Mouse (Mus musculus) left cerebral cortex, adult 11 months (tissue): ENCODE measurements at regions not wholly inside any gene's neighbourhood (a gene's known extent, or its start where the extent isn't known, plus 50 kb on each side); places are given as distances from the start of the nearest gene placed in this dataset.

Experiments
- DNase-seq: peaks from one replicate; pipeline ENCODE4 v3.0.0; 2022; ENCODE audit warnings: low spot score

- no peak for DNase-seq
Measured at GRCm38 (mm10) chr8:103370394-103370793, 585.0 kb upstream of the Cdh11 start.

GRCm38 (mm10) chr8:103373007-103373406 is 587.6 kb upstream of the Cdh11 start:
- DNase-seq: no peak

GRCm38 (mm10) chr8:103374151-103374550 is 588.7 kb upstream of the Cdh11 start:
- DNase-seq: no peak

- no peak for DNase-seq
Measured at GRCm38 (mm10) chr8:103378545-103378944, 593.1 kb upstream of the Cdh11 start.

GRCm38 (mm10) chr8:103381575-103381974 is 596.1 kb upstream of the Cdh11 start:
- DNase-seq: no peak

GRCm38 (mm10) chr8:103391359-103391758 is 605.9 kb upstream of the Cdh11 start:
- no peak for DNase-seq

- DNase-seq: no peak
Measured at GRCm38 (mm10) chr8:103395316-103395715, 609.9 kb upstream of the Cdh11 start.

- DNase-seq: no peak
Measured at GRCm38 (mm10) chr8:103398179-103398578, 612.7 kb upstream of the Cdh11 start.

- DNase-seq: no peak
Measured at GRCm38 (mm10) chr8:103399466-103399865, 614.0 kb upstream of the Cdh11 start.

GRCm38 (mm10) chr8:103400143-103400542 is 614.7 kb upstream of the Cdh11 start:
- DNase-seq: no peak

- no peak for DNase-seq
Measured at GRCm38 (mm10) chr8:103402731-103403130, 617.3 kb upstream of the Cdh11 start.

- no peak for DNase-seq
Measured at GRCm38 (mm10) chr8:103403826-103404225, 618.4 kb upstream of the Cdh11 start.

- DNase-seq: no peak
Measured at GRCm38 (mm10) chr8:103405787-103406186, 620.3 kb upstream of the Cdh11 start.

- no peak for DNase-seq
Measured at GRCm38 (mm10) chr8:103406921-103407320, 621.5 kb upstream of the Cdh11 start.

- DNase-seq: no peak
Measured at GRCm38 (mm10) chr8:103407631-103408030, 622.2 kb upstream of the Cdh11 start.

- no peak for DNase-seq
Measured at GRCm38 (mm10) chr8:103408411-103408810, 623.0 kb upstream of the Cdh11 start.

GRCm38 (mm10) chr8:103409121-103409551 is 623.7 kb upstream of the Cdh11 start:
- DNase-seq: no peak

GRCm38 (mm10) chr8:103412731-103413130 is 627.3 kb upstream of the Cdh11 start:
- no peak for DNase-seq

GRCm38 (mm10) chr8:103413589-103414575 is 628.4 kb upstream of the Cdh11 start:
- no peak for DNase-seq

- DNase-seq: no peak
Measured at GRCm38 (mm10) chr8:103422313-103422973, 637.0 kb upstream of the Cdh11 start.

- DNase-seq: no peak
Measured at GRCm38 (mm10) chr8:103425967-103426366, 640.5 kb upstream of the Cdh11 start.

GRCm38 (mm10) chr8:103430874-103431492 is 645.5 kb upstream of the Cdh11 start:
- DNase-seq: no peak
